Mouse (Mus musculus) heart, postnatal 10 days (tissue): Measurements from ENCODE around the gene Chd5. TPM values are rescaled to one million over a fixed set of nuclear protein-coding genes. Genes with fewer than 3 reads are reported as not detected.

ENCODE experiments used
- DNase-seq, 2 experiments: peaks; one replicate each; pipeline ENCODE4 v3.0.0; 2021
- intact Hi-C: fragments of 180-260 bp; cut with DNase I; formaldehyde crosslinking; loops from one replicate; pipeline ENCODE4 v1.15.1; 2025
- total RNA-seq, 2 experiments: library from RNA; stranded (reverse); gene quantifications; 2 replicates each; pipeline ENCODE4 v1.2.3; 2021

Gene Chd5
- total RNA-seq, 2 experiments from 2014 or later, result 0.05 to 0.17 TPM

- DNase-seq, result no peak
- intact Hi-C loops, result no loop called here
Measured at GRCm38 (mm10) chr4:152423576-152423975, 85.1 kb downstream of the Chd5 start.

- DNase-seq, result peak; percentile 51 to 74
- intact Hi-C loops, result no loop called here
Measured at GRCm38 (mm10) chr4:152424341-152424740, 85.9 kb downstream of the Chd5 start.

GRCm38 (mm10) chr4:152424922-152425321 is 86.5 kb downstream of the Chd5 start:
- DNase-seq, result peak in 1 of 2 experiments; percentile 37
- intact Hi-C loops, result no loop called here

- intact Hi-C loops, result no loop called here
- DNase-seq, result no peak
Measured at GRCm38 (mm10) chr4:152428259-152428658, 89.8 kb downstream of the Chd5 start.

- peak in 1 of 2 experiments; percentile 35 for DNase-seq
- intact Hi-C loops, result loop anchor here (5.0 kb wide), 1 partner anchor 220 kb away; no protein-coding TSS in a partner anchor
Measured at GRCm38 (mm10) chr4:152432308-152432707, 93.9 kb downstream of the Chd5 start.

GRCm38 (mm10) chr4:152434836-152435235 is 96.4 kb downstream of the Chd5 start:
- DNase-seq, result peak; percentile 90 to 94

GRCm38 (mm10) chr4:152435255-152435654 is 96.8 kb downstream of the Chd5 start:
- peak; percentile 69 to 85 for DNase-seq

More at GRCm38 (mm10) chr4:152434836-152435235, 96.4 kb downstream of the Chd5 start:
- intact Hi-C loops, result loop anchor here (1.0 to 5.0 kb wide), 4 partner anchors 56 to 262 kb away; no protein-coding TSS in a partner anchor

More at GRCm38 (mm10) chr4:152435255-152435654, 96.8 kb downstream of the Chd5 start:
- intact Hi-C loops, result loop anchor here (2.0 kb wide), 2 partner anchors 56 to 262 kb away; no protein-coding TSS in a partner anchor

Other genes starting within 250 kb of the Chd5 start
- gene Tnfrsf25, start 222.7 kb upstream of the Chd5 start, total RNA-seq, result 1 to 10 TPM; 1.9 TPM
- 1 to 10 TPM; 1.3 to 1.4 TPM for gene Espn, start 186.3 kb upstream of the Chd5 start, total RNA-seq
- gene Hes2, start 179.8 kb upstream of the Chd5 start, total RNA-seq, result not detected
- 10 to 100 TPM; 48.3 to 53.2 TPM for gene Acot7, start 160.5 kb upstream of the Chd5 start, total RNA-seq
- gene Gpr153, start 64.4 kb upstream of the Chd5 start, total RNA-seq, result 10 to 100 TPM; 30.2 to 31.3 TPM
- not detected for gene Hes3, start 47.0 kb upstream of the Chd5 start, total RNA-seq
- 10 to 100 TPM; 27.3 to 33.4 TPM for gene Icmt, start 41.4 kb upstream of the Chd5 start, total RNA-seq
- gene Rnf207, start 19.7 kb upstream of the Chd5 start, total RNA-seq, result 100 to 1,000 TPM in 1 of 2 experiments, 10 to 100 TPM in 1; 95.9 to 112 TPM
- 100 to 1,000 TPM; 283 to 290 TPM for gene Rpl22, start 12.9 kb upstream of the Chd5 start, total RNA-seq
- gene Nphp4, start 138.1 kb downstream of the Chd5 start, total RNA-seq, result 1 to 10 TPM; 1.3 to 1.4 TPM
- 1 to 10 TPM; 2.4 to 2.7 TPM for gene Kcnab2, start 139.2 kb downstream of the Chd5 start, total RNA-seq